Mouse (Mus musculus) limb, embryonic 14.5 days (tissue): ENCODE data around the gene Slk. TPM values are rescaled to one million over a fixed set of nuclear protein-coding genes. Genes with fewer than 3 reads are reported as not detected.

Source experiments
- ATAC-seq: fragments of 200-750 bp; cut with Nextera tagmentation; 2 replicates; pipeline ENCODE4 v1.8.0; 2017; ENCODE audit warnings: low read depth, moderate number of reproducible peaks, moderate TSS enrichment; ENCODE audit not compliant: low FRiP score
- DNase-seq: peaks from one replicate; pipeline ENCODE4 v3.0.0-alpha.2; 2015; ENCODE audit warnings: low spot score
- H3K27ac ChIP-seq: fragments of 300-500 bp; sonication (generic); replicated peaks from 2 replicates; pipeline ENCODE4 v1.5.1; 2014; ENCODE audit warnings: low read depth, mild to moderate bottlenecking, low read length, moderate library complexity, mixed read lengths
- H3K27me3 ChIP-seq: fragments of 300-500 bp; sonication (generic); 2 replicates; pipeline ENCODE4 v1.6.1; 2014; ENCODE audit warnings: low read length, mixed read lengths; ENCODE audit not compliant: control insufficient read depth, insufficient read depth
- H3K36me3 ChIP-seq: fragments of 300-500 bp; sonication (generic); 2 replicates; pipeline ENCODE4 v1.6.1; 2014; ENCODE audit warnings: mild to moderate bottlenecking, low read length, moderate library complexity, mixed read lengths; ENCODE audit not compliant: control insufficient read depth, insufficient read depth
- H3K4me1 ChIP-seq: fragments of 300-500 bp; sonication (generic); 2 replicates; pipeline ENCODE4 v1.6.1; 2014; ENCODE audit warnings: antibody characterized with exemption, low read length, mixed read lengths; ENCODE audit not compliant: control insufficient read depth, insufficient read depth
- H3K4me2 ChIP-seq: fragments of 300-500 bp; sonication (generic); replicated peaks from 2 replicates; pipeline ENCODE4 v1.6.1; 2014; ENCODE audit warnings: low read depth, mild to moderate bottlenecking, low read length, moderate library complexity; ENCODE audit not compliant: severe bottlenecking
- H3K4me3 ChIP-seq: fragments of 300-500 bp; sonication (generic); replicated peaks from 2 replicates; pipeline ENCODE4 v1.5.1; 2014; ENCODE audit warnings: low read length
- H3K9ac ChIP-seq: fragments of 300-500 bp; sonication (generic); 2 replicates; pipeline ENCODE4 v1.6.1; 2014; ENCODE audit warnings: mild to moderate bottlenecking, low read depth, low read length, moderate library complexity; ENCODE audit not compliant: severe bottlenecking
- H3K9me3 ChIP-seq: fragments of 300-500 bp; sonication (generic); 2 replicates; pipeline ENCODE4 v1.6.1; 2016; ENCODE audit warnings: low read length; ENCODE audit not compliant: control insufficient read depth
- POLR2A ChIP-seq: fragments of 200-500 bp; IDR thresholded peaks from 2 replicates; pipeline ENCODE4 v1.8.0; 2012; ENCODE audit warnings: inconsistent platforms, mild to moderate bottlenecking, moderate library complexity, borderline replicate concordance; ENCODE audit not compliant: insufficient read depth, insufficient read length; ENCODE audit errors: extremely low read depth
- WGBS: fragments of 180-500 bp; shearing (Covaris S2); extraction: QIAGEN DNeasy Blood & Tissue Kit; methylation state at CpG from one replicate; pipeline ENCODE4 v1.1.7; 2014; 5-methylcytosine and 5-hydroxymethylcytosine counted together
- polyA plus RNA-seq, 2 experiments: library from polyadenylated mRNA; depleted of rRNA in 1 of 2; stranded (reverse) in 1 of 2; unstranded in 1 of 2; fragments of >200 nt; fragmentation: Nextera tagmentation in 1 of 2; extraction: Ambion mirVana in 1 of 2; gene quantifications; 2 replicates each; pipeline versions ENCODE4 v1.2.1 to v1.2.3; 2012 to 2014

Gene Slk
- polyA plus RNA-seq, 2 experiments: 19.2 to 40.0 TPM

- DNase-seq (no peak), ATAC-seq (no peak)
- 60% methylated on average over 10 of the region's 10 CpGs for WGBS
- no peak overlapping the region for H3K4me2 ChIP-seq
- TF ChIP-seq POLR2A: no peak
- H3K27me3 ChIP-seq: no peaks in the 10 kb centered on the region
- no peak overlapping the region for H3K9ac ChIP-seq
- no peak overlapping the region for H3K27ac ChIP-seq
- peaks cover 61% of the 10 kb centered on the region for H3K36me3 ChIP-seq
- H3K4me1 ChIP-seq: no peaks in the 10 kb centered on the region
- H3K4me3 ChIP-seq: no peak overlapping the region
- no peaks in the 10 kb centered on the region for H3K9me3 ChIP-seq
Measured at GRCm38 (mm10) chr19:47624940-47625711, 45.6 kb downstream of the Slk start.

- ATAC-seq (no peak), DNase-seq (no peak)
- 93% methylated on average over 10 of the region's 10 CpGs for WGBS
- no peaks in the 10 kb centered on the region for H3K4me1 ChIP-seq
- no peak overlapping the region for H3K27ac ChIP-seq
- H3K27me3 ChIP-seq: no peaks in the 10 kb centered on the region
- no peak overlapping the region for H3K4me2 ChIP-seq
- no peak for TF ChIP-seq POLR2A
- H3K9me3 ChIP-seq: no peaks in the 10 kb centered on the region
- H3K9ac ChIP-seq: no peak overlapping the region
- H3K4me3 ChIP-seq: no peak overlapping the region
- H3K36me3 ChIP-seq: peaks cover 40% of the 10 kb centered on the region
Measured at GRCm38 (mm10) chr19:47627450-47627849, 48.0 kb downstream of the Slk start.

GRCm38 (mm10) chr19:47629068-47629467, 49.6 kb downstream of the Slk start:
- 68% methylated on average over 5 of the region's 5 CpGs for WGBS
- no peak for DNase-seq
- Histone ChIP-seq H3K27me3 (no peaks in the 10 kb centered on the region), H3K4me2 (no peak overlapping the region), H3K27ac (no peak overlapping the region), H3K9ac (no peak overlapping the region), H3K36me3 (peaks cover 24% of the 10 kb centered on the region), H3K9me3 (no peaks in the 10 kb centered on the region), H3K4me1 (no peaks in the 10 kb centered on the region), H3K4me3 (no peak overlapping the region)
- no peak for ATAC-seq
- TF ChIP-seq POLR2A: no peak

- Histone ChIP-seq H3K27ac (no peak overlapping the region), H3K9me3 (no peaks in the 10 kb centered on the region), H3K27me3 (no peaks in the 10 kb centered on the region), H3K9ac (no peak overlapping the region), H3K4me1 (no peaks in the 10 kb centered on the region), H3K36me3 (peaks cover 17% of the 10 kb centered on the region), H3K4me2 (no peak overlapping the region), H3K4me3 (no peak overlapping the region)
- no peak for DNase-seq
- 80% methylated on average over 5 of the region's 5 CpGs for WGBS
- no peak for ATAC-seq
- no peak for TF ChIP-seq POLR2A
Measured at GRCm38 (mm10) chr19:47630381-47630780, 50.9 kb downstream of the Slk start.

- Histone ChIP-seq H3K9ac (no peak overlapping the region), H3K27ac (no peak overlapping the region), H3K36me3 (peaks cover 19% of the 10 kb centered on the region; the same call in 1 of the 2 replicates), H3K4me1 (no peaks in the 10 kb centered on the region), H3K4me3 (no peak overlapping the region), H3K27me3 (no peaks in the 10 kb centered on the region), H3K4me2 (no peak overlapping the region), H3K9me3 (no peaks in the 10 kb centered on the region)
- no peak for TF ChIP-seq POLR2A
- 94% methylated on average over 5 of the region's 5 CpGs for WGBS
- ATAC-seq: no peak
- no peak for DNase-seq
Measured at GRCm38 (mm10) chr19:47631799-47632198, 52.3 kb downstream of the Slk start.
